Mouse (Mus musculus): Measurements from ENCODE around the gene Olfr1342. TPM values are rescaled to one million over a fixed set of nuclear protein-coding genes. Genes with fewer than 3 reads are reported as not detected.

Gene Olfr1342
- not detected in 2 replicates for total RNA-seq (2014; rRNA removed)
- polyA plus RNA-seq (2012; rRNA removed): not detected in 2 replicates

DNA sequence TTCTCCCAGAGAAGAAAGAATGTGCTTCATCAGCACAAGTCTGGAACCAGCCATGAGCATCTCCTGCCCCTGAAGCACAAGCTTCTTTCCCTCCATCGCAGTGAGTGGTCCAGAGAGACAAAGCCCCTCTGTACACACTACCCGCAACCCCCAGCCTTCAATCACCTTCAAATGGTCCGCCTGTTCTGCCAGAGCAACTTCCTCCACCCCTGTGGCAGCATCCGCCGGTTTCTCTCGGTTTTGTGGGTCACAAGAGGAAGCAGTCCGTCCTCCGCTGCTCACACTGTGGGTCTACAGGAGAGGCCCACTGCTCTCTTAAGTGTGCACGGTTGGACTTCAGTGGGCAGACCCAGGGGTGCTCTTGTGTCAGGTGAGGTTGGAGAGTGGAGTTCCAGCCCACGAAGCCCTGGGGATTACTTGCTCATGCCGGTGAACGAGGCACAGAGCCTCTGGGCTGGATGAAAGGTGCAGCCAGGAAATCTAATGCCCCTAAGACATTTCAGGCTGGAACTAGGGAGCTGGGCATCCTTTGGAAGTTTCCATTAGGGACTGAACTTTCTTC is at the start of gene Olfr1342:
Gene Olfr1342, minus strand, starts transcription at position 345 of the 562 bp plus-strand sequence.
- WGBS: 52% methylated on average over 12 of the region's 12 CpGs
- H3K79me2 ChIP-seq (ENCODE audit: control insufficient read depth, insufficient read depth, low read length): no peaks in the 10 kb centered on the region
- no peak for TF ChIP-seq POLR2A (IDR thresholded peaks at IDR 0.05; ENCODE audit: extremely low read depth, insufficient read depth, low read length)
- no peak for TF ChIP-seq CTCF (IDR thresholded peaks at IDR 0.05; ENCODE audit: low read depth, low read length)
- H3K9ac ChIP-seq (ENCODE audit: low read depth, low read length): no peak within 1 kb of the TSS
- H3K4me3 ChIP-seq (ENCODE audit: insufficient read depth, low read depth, low read length): no peak within 1 kb of the TSS
- no peaks in the 10 kb centered on the region; the same call in none of the 2 replicates for H3K27me3 ChIP-seq (ENCODE audit: control insufficient read depth, insufficient read depth, low read length)
- H3K36me3 ChIP-seq (ENCODE audit: control insufficient read depth, insufficient read depth, low read length): no peaks in the 10 kb centered on the region
- H3K4me1 ChIP-seq (ENCODE audit: control insufficient read depth, insufficient read depth, low read length): no peaks in the 10 kb centered on the region
- no peak within 1 kb of the TSS for H3K27ac ChIP-seq (replicated peaks; ENCODE audit: insufficient read depth, low read depth, low read length)
- no peak for DNase-seq (ENCODE audit: extremely low read depth, low read depth, low spot score)

DNA sequence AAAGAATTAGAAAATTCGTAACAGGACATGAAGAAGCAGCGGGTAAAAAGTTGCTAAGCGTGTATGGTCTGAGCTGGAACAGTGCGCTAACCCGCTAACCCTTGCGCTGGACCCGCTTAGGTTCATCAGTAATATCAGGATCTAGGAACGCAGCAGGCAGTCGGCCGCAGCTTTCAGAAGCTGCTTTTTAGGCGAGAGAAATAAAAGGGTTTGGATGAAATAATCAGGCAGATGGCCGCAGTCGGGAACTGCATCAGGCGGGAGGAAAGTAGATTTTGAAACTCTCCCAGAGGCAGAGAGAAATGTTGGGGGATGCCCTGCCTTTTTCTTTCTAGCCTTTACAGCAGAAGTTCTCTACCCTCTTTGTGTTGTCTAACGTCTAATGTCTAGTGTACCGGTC is 49.3 kb upstream of the Olfr1342 start:
- no peaks in the 10 kb centered on the region for H3K4me1 ChIP-seq (ENCODE audit: control insufficient read depth, insufficient read depth, low read length)
- H3K4me3 ChIP-seq (ENCODE audit: insufficient read depth, low read depth, low read length): no peak overlapping the region
- H3K36me3 ChIP-seq (ENCODE audit: control insufficient read depth, insufficient read depth, low read length): no peaks in the 10 kb centered on the region
- H3K27ac ChIP-seq (replicated peaks; ENCODE audit: insufficient read depth, low read depth, low read length): no peak overlapping the region
- no peak for TF ChIP-seq CTCF (IDR thresholded peaks at IDR 0.05; ENCODE audit: low read depth, low read length)
- no peak for TF ChIP-seq POLR2A (IDR thresholded peaks at IDR 0.05; ENCODE audit: extremely low read depth, insufficient read depth, low read length)
- peaks cover 5% of the 10 kb centered on the region; the same call in 1 of the 2 replicates for H3K27me3 ChIP-seq (ENCODE audit: control insufficient read depth, insufficient read depth, low read length)
- no peak for DNase-seq (ENCODE audit: extremely low read depth, low read depth, low spot score)
- no peaks in the 10 kb centered on the region for H3K79me2 ChIP-seq (ENCODE audit: control insufficient read depth, insufficient read depth, low read length)
- no peak overlapping the region for H3K9ac ChIP-seq (ENCODE audit: low read depth, low read length)
- WGBS: 18% methylated on average over 16 of the region's 16 CpGs

DNA sequence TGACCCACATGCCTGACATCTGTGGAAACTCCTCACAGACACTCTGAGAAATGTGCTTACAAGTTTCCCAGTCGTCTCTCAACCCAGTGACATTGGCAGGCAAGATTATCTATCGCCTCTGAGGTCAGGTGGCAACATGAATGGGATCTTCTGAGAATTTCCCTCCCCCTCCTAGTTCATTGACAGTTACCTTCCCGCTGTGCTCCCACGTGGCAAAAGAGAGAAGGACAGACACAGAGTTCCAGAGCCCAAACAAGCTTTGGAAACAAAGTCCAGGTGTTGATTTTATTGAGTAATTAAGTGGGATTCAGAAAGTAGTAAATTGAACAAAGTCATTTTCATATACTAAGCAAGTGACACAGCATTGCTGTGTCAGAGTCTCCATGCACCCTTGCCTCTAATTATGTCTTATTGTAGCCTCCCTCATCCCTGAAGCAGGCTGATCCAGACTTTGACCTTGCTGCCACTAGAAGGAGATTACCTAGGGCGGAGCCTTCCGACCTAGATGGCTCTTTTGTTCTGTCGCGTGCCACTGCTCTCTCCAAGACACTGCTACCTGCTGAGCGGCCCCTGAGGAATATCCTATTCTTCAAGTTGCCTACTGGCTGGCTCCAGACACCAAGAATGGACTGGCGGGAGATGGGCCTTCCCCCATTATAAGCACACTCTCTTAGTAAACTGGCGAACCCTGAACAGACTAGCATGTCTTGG is 48.6 kb upstream of the Olfr1342 start:
- no peak for DNase-seq (ENCODE audit: extremely low read depth, low read depth, low spot score)
- 12% methylated on average over 11 of the region's 11 CpGs for WGBS
- H3K27me3 ChIP-seq (ENCODE audit: control insufficient read depth, insufficient read depth, low read length): peaks cover 5% of the 10 kb centered on the region; the same call in 1 of the 2 replicates
- no peak overlapping the region for H3K27ac ChIP-seq (replicated peaks; ENCODE audit: insufficient read depth, low read depth, low read length)
- TF ChIP-seq CTCF (IDR thresholded peaks at IDR 0.05; ENCODE audit: low read depth, low read length) (no peak), POLR2A (IDR thresholded peaks at IDR 0.05; ENCODE audit: extremely low read depth, insufficient read depth, low read length) (no peak)
- H3K4me1 ChIP-seq (ENCODE audit: control insufficient read depth, insufficient read depth, low read length): no peaks in the 10 kb centered on the region
- H3K9ac ChIP-seq (ENCODE audit: low read depth, low read length): no peak overlapping the region
- H3K79me2 ChIP-seq (ENCODE audit: control insufficient read depth, insufficient read depth, low read length): no peaks in the 10 kb centered on the region
- H3K36me3 ChIP-seq (ENCODE audit: control insufficient read depth, insufficient read depth, low read length): no peaks in the 10 kb centered on the region
- H3K4me3 ChIP-seq (ENCODE audit: insufficient read depth, low read depth, low read length): no peak overlapping the region

DNA sequence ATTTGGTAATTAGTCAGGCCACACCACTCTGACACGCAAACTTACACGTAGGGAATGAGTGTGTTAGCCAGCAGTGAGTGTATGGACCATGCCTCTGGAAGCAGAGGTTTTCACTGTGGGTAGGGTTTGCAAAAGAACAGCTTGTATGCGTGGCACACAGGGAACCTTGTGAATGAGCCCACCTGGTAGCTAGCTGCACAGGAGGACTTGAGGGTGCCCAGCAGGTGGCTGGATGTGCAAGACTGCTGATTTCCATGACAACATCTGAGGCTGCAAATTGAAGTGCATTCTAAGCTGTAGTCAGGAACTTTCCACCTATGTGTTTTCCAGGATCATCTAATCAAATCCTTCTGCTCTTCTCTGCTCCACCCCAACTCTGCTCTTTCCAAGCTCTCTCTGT is 47.0 kb upstream of the Olfr1342 start:
- H3K27me3 ChIP-seq (ENCODE audit: control insufficient read depth, insufficient read depth, low read length): peaks cover 5% of the 10 kb centered on the region; the same call in 1 of the 2 replicates
- 69% methylated on average over 3 of the region's 3 CpGs for WGBS
- H3K27ac ChIP-seq (replicated peaks; ENCODE audit: insufficient read depth, low read depth, low read length): no peak overlapping the region
- TF ChIP-seq POLR2A (IDR thresholded peaks at IDR 0.05; ENCODE audit: extremely low read depth, insufficient read depth, low read length): no peak
- H3K36me3 ChIP-seq (ENCODE audit: control insufficient read depth, insufficient read depth, low read length): no peaks in the 10 kb centered on the region
- H3K79me2 ChIP-seq (ENCODE audit: control insufficient read depth, insufficient read depth, low read length): no peaks in the 10 kb centered on the region
- H3K9ac ChIP-seq (ENCODE audit: low read depth, low read length): no peak overlapping the region
- H3K4me3 ChIP-seq (ENCODE audit: insufficient read depth, low read depth, low read length): no peak overlapping the region
- no peak for DNase-seq (ENCODE audit: extremely low read depth, low read depth, low spot score)
- no peaks in the 10 kb centered on the region for H3K4me1 ChIP-seq (ENCODE audit: control insufficient read depth, insufficient read depth, low read length)

DNA sequence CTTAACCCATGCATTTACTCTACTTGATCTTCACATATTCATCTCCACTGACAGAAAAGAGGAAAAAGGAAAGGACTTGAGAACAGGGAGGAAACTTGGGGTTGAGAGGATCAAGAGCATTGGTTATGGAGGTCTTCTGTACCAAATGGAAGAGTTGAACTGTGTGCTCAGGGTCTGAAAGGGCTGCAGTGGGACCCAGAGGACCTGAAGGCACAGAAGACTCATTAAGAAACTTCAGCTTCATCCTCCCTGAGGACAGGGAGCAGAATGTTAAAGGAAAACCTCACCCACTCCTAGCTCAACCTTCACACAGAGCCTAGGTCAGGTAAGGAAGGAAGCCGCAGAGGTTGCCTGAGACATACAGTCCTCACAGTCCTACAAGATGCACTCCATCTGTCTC is 39.3 kb upstream of the Olfr1342 start, which contains the start of gene Olfr1339:
Gene Olfr1339, plus strand, starts transcription at position 301 of the 400 bp plus-strand sequence.
- Histone ChIP-seq H3K4me1 (ENCODE audit: control insufficient read depth, insufficient read depth, low read length) (no peaks in the 10 kb centered on the region), H3K9ac (ENCODE audit: low read depth, low read length) (no peak within 1 kb of the TSS), H3K4me3 (ENCODE audit: insufficient read depth, low read depth, low read length) (no peak within 1 kb of the TSS), H3K79me2 (ENCODE audit: control insufficient read depth, insufficient read depth, low read length) (no peaks in the 10 kb centered on the region), H3K27me3 (ENCODE audit: control insufficient read depth, insufficient read depth, low read length) (no peaks in the 10 kb centered on the region), H3K27ac (replicated peaks; ENCODE audit: insufficient read depth, low read depth, low read length) (no peak within 1 kb of the TSS), H3K36me3 (ENCODE audit: control insufficient read depth, insufficient read depth, low read length) (no peaks in the 10 kb centered on the region)
- 95% methylated on average over 1 of the region's 1 CpGs for WGBS
- no peak for DNase-seq (ENCODE audit: extremely low read depth, low read depth, low spot score)
- TF ChIP-seq CTCF (IDR thresholded peaks at IDR 0.05; ENCODE audit: low read depth, low read length) (no peak), POLR2A (IDR thresholded peaks at IDR 0.05; ENCODE audit: extremely low read depth, insufficient read depth, low read length) (no peak)
